Mouse (Mus musculus): ENCODE results near the gene Lrrc8a. TPM values are rescaled to one million over a fixed set of nuclear protein-coding genes. Genes with fewer than 3 reads are reported as not detected.

Lrrc8a gene
- polyA plus RNA-seq, 1 experiment from 2014 or later, result 58.3 TPM

DNA sequence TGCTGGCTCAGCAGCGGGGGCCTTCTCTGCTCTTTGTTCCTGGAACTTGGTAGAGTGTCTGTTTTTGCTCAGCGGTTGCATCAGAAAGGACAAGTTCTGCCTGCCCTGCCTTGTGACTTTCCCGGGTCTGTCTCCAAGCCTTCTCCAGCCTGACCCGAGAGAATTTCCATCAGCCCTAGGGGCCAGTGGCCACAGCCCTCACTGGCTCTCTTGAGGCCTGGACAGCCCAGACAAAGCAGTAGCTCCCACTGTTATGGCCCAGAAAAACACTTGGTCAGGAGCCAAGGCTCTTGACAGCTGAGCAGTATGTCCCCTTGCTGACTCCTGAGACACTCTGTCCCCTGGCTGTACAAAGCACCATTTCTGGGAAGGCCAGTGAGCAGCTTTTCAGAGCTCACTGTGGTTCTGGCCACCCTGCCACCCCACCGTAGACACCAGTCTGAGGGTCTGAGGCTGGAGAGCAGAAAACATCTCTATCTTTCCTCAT is 28.3 kb downstream of the Lrrc8a start, which contains the start of gene Phyhd1:
Phyhd1 (plus strand) TSS at position 437 of the 487 bp plus-strand sequence.
- Histone ChIP-seq H3K4me2 (no peak within 1 kb of the TSS), H3K36me3 (ENCODE audit: poor library complexity, severe bottlenecking) (peaks cover 48% of the 10 kb centered on the region), H3K4me3 (no peak within 1 kb of the TSS), H3K9ac (peak within 1 kb of the TSS; percentile 22; the same call in 1 of the 2 replicates), H3K4me1 (peaks cover 51% of the 10 kb centered on the region), H3K9me3 (replicated peaks) (no peaks in the 10 kb centered on the region), H3K27me3 (no peaks in the 10 kb centered on the region), H3K27ac (peak within 1 kb of the TSS; percentile 70)
- ATAC-seq, result no peak
- 38% methylated on average over 5 of the region's 5 CpGs for WGBS

DNA sequence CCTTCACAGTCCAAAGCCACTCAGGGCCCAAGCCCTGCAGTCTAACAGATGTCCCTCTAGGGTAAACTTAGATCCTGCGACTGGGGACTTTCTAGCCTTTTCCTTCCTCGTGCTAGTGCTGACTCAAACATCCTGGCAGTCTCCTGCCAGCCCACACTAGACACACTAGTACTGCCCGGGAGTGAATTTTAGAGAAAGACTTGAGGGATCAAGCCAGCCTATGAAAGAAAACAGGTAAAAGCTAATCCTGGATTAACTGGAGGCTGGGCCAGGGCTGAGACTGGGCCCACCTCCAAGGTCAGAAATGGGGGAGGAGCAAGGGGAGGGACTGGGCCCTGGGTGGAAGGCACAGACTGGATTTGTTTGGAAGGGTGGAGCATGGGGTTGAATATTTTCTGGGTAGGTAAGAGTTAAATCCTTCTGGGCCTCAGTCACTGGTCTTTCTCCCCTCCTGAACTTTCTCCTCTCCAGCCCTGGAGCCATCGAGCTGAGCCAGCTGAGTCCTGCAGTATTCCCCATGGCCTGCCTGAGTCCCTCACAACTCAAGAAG is 29.0 kb downstream of the Lrrc8a start:
- Histone ChIP-seq H3K4me1 (peaks cover 51% of the 10 kb centered on the region), H3K9ac (no peak overlapping the region)
- 17% methylated on average over 4 of the region's 4 CpGs for WGBS

DNA sequence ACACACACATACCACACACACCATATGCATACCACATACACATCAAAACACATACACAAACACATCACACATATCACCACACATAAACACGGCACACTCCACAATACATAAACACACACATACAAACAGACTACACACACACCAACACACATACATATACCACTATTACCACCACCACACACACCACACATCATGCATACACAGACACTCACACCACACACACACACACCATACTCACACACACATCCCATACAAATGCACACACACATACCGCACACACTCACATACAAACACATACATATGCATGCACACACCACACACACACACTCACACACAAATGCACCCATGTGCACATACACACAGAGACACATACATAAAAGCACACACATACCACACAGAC is 30.0 kb downstream of the Lrrc8a start:
- 100% methylated on average over 2 of the region's 2 CpGs for WGBS
- Histone ChIP-seq H3K9me3 (replicated peaks) (no peaks in the 10 kb centered on the region), H3K27me3 (no peaks in the 10 kb centered on the region), H3K9ac (no peak overlapping the region), H3K4me3 (no peak overlapping the region), H3K4me2 (no peak overlapping the region), H3K36me3 (ENCODE audit: poor library complexity, severe bottlenecking) (peaks cover 37% of the 10 kb centered on the region), H3K27ac (no peak overlapping the region), H3K4me1 (peaks cover 45% of the 10 kb centered on the region)
- no peak for ATAC-seq

More for the DNA sequence above, 29.0 kb downstream of the Lrrc8a start:
- no peak for ATAC-seq
- H3K9me3 ChIP-seq (replicated peaks), result no peaks in the 10 kb centered on the region
- no peak overlapping the region for H3K4me3 ChIP-seq
- H3K27me3 ChIP-seq, result no peaks in the 10 kb centered on the region
- H3K27ac ChIP-seq, result peak overlapping the region; percentile 70
- peaks cover 42% of the 10 kb centered on the region for H3K36me3 ChIP-seq (ENCODE audit: poor library complexity, severe bottlenecking)
- H3K4me2 ChIP-seq, result no peak overlapping the region

DNA sequence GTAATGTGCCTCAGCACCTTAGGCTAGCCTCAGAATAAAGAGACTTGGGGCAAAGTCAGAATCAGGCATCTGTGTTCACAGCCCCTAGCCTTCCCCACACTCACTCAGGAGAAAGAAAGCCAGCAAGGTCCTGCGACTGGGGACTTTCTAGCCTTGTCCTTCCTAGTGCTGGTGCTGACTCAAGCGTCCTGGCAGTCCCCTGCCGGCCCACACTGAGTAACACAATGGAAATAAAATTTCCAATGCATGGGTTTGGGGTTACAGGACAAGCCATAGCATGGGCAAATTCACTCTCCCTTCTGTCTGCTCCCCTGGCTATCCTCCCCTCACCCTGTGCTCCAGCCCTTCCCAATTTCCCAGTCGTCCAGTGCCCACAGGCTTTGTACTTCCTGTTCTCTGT is 30.9 kb downstream of the Lrrc8a start:
- Histone ChIP-seq H3K9me3 (replicated peaks) (no peaks in the 10 kb centered on the region), H3K9ac (no peak overlapping the region), H3K36me3 (ENCODE audit: poor library complexity, severe bottlenecking) (peaks cover 33% of the 10 kb centered on the region), H3K4me1 (peaks cover 37% of the 10 kb centered on the region), H3K4me3 (no peak overlapping the region), H3K4me2 (no peak overlapping the region), H3K27ac (no peak overlapping the region), H3K27me3 (no peaks in the 10 kb centered on the region)
- 62% methylated on average over 4 of the region's 4 CpGs for WGBS
- ATAC-seq, result no peak

DNA sequence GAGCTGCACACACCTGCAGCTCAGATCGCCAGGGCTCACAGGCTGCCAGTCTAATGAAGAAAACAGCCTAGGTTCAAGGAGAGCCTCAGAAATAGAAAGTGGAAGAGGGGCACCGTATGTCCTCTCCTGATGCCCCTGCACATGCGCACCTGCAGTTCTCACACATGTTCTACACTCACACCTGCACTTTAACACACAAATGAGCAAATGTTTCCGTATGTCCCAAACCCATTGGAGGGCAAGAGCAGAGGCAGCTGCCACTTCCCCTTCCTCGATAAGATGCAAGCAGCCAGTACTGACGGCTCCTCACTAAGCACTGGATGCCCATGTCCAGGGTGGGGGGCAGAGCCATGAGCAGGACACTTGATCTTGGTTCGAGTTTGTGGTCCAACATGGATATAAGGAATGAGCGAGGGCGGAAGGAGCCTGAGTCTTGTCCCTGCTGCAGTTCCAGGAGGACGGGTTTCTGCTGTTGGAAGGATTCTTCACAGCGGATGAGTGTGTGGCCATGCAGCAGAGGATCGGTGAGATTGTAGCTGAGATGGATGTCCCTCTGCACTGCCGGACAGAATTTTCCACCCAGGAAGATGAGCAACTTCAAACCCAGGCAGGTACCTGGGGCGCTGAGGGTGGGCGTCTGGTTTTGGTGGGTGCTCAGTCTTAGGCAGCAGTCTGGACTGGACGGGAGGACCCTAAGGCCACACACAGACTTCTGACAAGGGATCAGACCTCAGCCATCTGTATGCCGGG is 31.9 kb downstream of the Lrrc8a start:
- no peak overlapping the region for H3K9ac ChIP-seq
- peaks cover 27% of the 10 kb centered on the region for H3K4me1 ChIP-seq
- no peak for ATAC-seq
- no peak overlapping the region for H3K4me2 ChIP-seq
- H3K9me3 ChIP-seq (replicated peaks), result no peaks in the 10 kb centered on the region
- no peaks in the 10 kb centered on the region for H3K27me3 ChIP-seq
- H3K4me3 ChIP-seq, result no peak overlapping the region
- 91% methylated on average over 17 of the region's 17 CpGs for WGBS
- H3K27ac ChIP-seq, result no peak overlapping the region; the same call in 1 of the 2 replicates
- peaks cover 22% of the 10 kb centered on the region for H3K36me3 ChIP-seq (ENCODE audit: poor library complexity, severe bottlenecking)

DNA sequence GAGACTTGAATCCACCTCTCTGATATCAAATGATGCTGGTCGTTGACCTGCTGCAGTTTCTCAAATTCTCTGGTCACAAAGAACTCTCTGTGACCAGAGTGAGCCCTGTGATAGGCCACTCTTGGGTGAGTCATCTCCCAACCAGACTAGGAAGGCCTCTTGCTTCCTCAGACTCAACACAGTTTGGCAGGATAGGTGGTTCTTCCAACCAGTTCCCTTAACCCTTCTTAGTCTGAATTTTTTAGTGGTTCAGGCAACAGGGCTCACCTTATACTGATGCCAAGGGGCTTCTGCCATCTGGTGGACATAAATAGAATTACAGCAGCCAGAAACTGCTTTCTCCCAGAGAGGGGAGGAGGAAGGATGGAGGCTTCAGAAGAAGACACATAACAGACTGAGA is 32.6 kb downstream of the Lrrc8a start:
- Histone ChIP-seq H3K9ac (no peak overlapping the region), H3K27me3 (no peaks in the 10 kb centered on the region), H3K4me3 (no peak overlapping the region), H3K4me2 (no peak overlapping the region), H3K4me1 (peaks cover 21% of the 10 kb centered on the region), H3K9me3 (replicated peaks) (no peaks in the 10 kb centered on the region), H3K36me3 (ENCODE audit: poor library complexity, severe bottlenecking) (peaks cover 15% of the 10 kb centered on the region), H3K27ac (no peak overlapping the region)
- WGBS, result 55% methylated on average over 1 of the region's 1 CpGs
- peak; percentile 65 for ATAC-seq

DNA sequence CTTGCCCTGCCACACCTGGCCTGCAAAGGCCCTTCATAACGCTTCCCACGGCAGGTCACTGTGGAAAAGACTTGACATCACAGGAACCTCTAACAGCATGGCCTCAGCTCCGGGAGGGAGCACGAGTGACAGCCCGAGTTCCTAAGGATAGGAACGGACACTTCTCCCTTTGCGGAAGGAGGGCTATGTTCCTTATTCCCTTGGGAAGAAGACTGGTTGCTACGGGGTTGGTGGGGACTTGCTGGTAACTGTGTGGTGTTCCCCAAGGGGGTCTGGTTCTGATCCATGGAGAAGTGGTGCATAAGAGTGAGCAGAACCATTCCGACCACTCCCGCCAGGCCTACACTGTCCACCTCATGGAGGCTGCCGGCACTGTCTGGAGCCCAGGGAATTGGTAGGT is 43.2 kb downstream of the Lrrc8a start, which contains the start of gene Gm28038:
Gm28038 (plus strand) TSS at position 301 of the 400 bp plus-strand sequence.
- no peaks in the 10 kb centered on the region for H3K9me3 ChIP-seq (replicated peaks)
- no peaks in the 10 kb centered on the region for H3K27me3 ChIP-seq
- no peak for ATAC-seq
- H3K4me1 ChIP-seq, result peaks cover 11% of the 10 kb centered on the region
- H3K4me3 ChIP-seq, result no peak within 1 kb of the TSS
- WGBS, result 93% methylated on average over 11 of the region's 11 CpGs
- no peak within 1 kb of the TSS for H3K9ac ChIP-seq
- H3K4me2 ChIP-seq, result no peak within 1 kb of the TSS
- peaks cover 32% of the 10 kb centered on the region; the same call in 1 of the 2 replicates for H3K36me3 ChIP-seq (ENCODE audit: poor library complexity, severe bottlenecking)
- H3K27ac ChIP-seq, result no peak within 1 kb of the TSS

DNA sequence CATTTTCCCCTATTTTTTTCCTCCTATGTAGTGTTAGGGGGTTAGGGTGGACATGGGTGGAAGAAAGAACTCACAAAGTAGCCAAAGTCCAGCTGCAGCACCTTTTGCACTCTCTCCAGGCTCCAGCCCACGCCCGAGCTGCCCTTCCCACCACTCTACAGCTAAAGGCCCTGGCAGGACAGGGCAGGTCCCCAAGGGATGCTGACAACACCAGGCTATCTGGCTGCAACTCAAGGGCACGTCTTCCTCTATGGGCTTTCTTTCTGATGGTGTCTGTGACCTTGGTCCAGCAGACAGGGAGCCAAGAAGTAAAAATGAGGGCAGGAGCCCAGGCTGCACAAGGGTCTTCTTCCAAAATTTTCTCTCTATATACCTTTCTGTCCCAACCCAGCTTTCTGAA is 44.1 kb downstream of the Lrrc8a start:
- no peak overlapping the region for H3K4me2 ChIP-seq
- H3K27me3 ChIP-seq, result no peaks in the 10 kb centered on the region
- no peak overlapping the region for H3K27ac ChIP-seq
- no peak overlapping the region for H3K9ac ChIP-seq
- no peak for ATAC-seq
- H3K4me1 ChIP-seq, result peaks cover 11% of the 10 kb centered on the region
- WGBS, result 81% methylated on average over 3 of the region's 3 CpGs
- H3K9me3 ChIP-seq (replicated peaks), result no peaks in the 10 kb centered on the region
- peaks cover 32% of the 10 kb centered on the region; the same call in 1 of the 2 replicates for H3K36me3 ChIP-seq (ENCODE audit: poor library complexity, severe bottlenecking)
- no peak overlapping the region for H3K4me3 ChIP-seq

DNA sequence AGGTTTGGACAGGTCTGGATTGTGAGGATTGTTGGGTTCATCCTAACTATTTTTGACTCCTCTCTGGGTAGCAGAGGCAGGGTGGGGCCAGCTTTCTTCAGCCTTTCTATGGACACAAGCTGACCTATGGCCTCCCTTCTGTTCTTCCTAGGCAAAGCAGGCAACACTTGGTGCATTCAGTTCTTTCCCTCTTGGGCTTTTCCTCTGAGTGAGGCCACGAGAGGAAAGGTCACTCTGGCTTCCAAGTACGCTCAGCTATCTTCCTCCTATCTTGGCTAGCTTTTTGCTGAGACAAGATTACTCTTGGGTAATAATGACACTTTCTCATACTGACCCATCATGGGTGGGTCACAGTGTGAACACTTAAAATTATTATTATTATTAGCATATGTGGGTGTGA is 45.7 kb downstream of the Lrrc8a start:
- Histone ChIP-seq H3K27ac (no peak overlapping the region), H3K4me2 (no peak overlapping the region), H3K4me3 (no peak overlapping the region), H3K27me3 (no peaks in the 10 kb centered on the region), H3K4me1 (peaks cover 24% of the 10 kb centered on the region), H3K36me3 (ENCODE audit: poor library complexity, severe bottlenecking) (peaks cover 22% of the 10 kb centered on the region; the same call in 1 of the 2 replicates), H3K9ac (no peak overlapping the region), H3K9me3 (replicated peaks) (no peaks in the 10 kb centered on the region)
- WGBS, result 88% methylated on average over 2 of the region's 2 CpGs
- ATAC-seq, result no peak

DNA sequence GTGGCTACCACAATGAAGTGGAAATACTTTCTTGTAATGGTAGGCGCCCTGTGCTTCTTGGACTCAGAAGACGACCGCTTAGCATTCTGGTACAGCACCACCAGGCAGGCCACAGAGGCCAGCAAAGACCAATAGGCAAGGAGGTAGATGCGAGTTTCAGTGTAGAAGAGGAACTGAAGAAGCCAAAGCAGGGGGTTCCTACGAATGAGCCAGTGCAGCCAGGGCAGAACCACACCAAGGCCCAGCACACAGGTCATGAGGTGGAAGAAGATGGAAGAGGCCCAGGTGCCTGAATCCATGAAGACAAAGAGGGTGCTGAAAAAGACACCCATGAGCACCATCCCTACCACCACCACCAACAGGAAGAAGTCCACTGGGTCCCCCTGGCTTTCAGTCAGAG is 47.5 kb downstream of the Lrrc8a start:
- Histone ChIP-seq H3K36me3 (ENCODE audit: poor library complexity, severe bottlenecking) (peaks cover 18% of the 10 kb centered on the region; the same call in 1 of the 2 replicates), H3K9me3 (replicated peaks) (no peaks in the 10 kb centered on the region), H3K4me2 (peak overlapping the region; percentile 99), H3K9ac (no peak overlapping the region), H3K4me3 (peak overlapping the region; percentile 95), H3K4me1 (peaks cover 24% of the 10 kb centered on the region), H3K27ac (no peak overlapping the region), H3K27me3 (no peaks in the 10 kb centered on the region)
- no peak for ATAC-seq
- WGBS, result 93% methylated on average over 5 of the region's 5 CpGs

DNA sequence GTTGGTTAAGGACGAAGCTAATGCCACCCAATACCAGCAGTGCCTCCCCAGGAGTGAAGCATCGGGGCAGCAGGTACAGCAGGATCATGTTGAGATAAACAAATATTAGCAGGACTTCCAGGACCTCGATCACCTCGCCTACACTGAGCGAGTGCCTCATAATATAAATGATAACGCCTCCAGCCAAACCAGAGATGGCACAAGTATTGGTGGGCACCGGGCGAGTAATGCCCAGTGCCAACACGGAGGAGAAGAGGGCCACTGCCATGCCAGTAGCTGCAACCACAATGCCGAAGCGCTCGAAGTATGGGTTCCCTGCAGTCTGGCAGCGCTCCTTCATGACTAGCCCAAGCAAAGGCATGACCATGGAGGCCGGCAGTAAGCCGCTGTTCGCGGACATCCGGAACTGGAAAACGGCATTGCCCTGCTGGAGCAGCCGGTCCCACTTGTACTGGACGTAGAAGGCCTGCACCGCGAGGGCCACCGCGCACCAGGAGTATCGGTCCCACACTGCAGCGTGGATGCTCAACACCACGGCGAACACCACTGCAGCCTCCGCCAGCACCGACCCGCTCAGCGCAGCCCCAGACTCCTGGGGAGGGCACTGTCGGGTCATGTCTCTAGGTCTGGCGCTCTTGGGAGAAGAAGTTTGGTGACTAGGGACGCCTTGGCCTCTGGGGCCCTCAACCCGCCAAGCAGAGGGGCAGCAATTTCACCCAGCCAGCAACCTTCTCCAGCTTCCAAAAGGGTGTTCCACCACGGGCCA is 48.1 kb downstream of the Lrrc8a start:
- H3K4me3 ChIP-seq, result peak overlapping the region; percentile 95
- peaks cover 21% of the 10 kb centered on the region for H3K36me3 ChIP-seq (ENCODE audit: poor library complexity, severe bottlenecking)
- H3K9ac ChIP-seq, result peak overlapping the region; percentile 92
- H3K9me3 ChIP-seq (replicated peaks), result no peaks in the 10 kb centered on the region
- ATAC-seq, result peak; percentile 66
- 14% methylated on average over 38 of the region's 38 CpGs for WGBS
- H3K4me1 ChIP-seq, result peaks cover 24% of the 10 kb centered on the region
- peak overlapping the region; percentile 99 for H3K4me2 ChIP-seq
- H3K27me3 ChIP-seq, result no peaks in the 10 kb centered on the region
- no peak overlapping the region for H3K27ac ChIP-seq

All from forebrain, embryonic 13.5 days (tissue).